Mouse (Mus musculus) heart, embryonic 15.5 days (tissue): ENCODE measurements around the gene Vat1. TPM values are rescaled to one million over a fixed set of nuclear protein-coding genes. Genes with fewer than 3 reads are reported as not detected.

ENCODE experiments used
- ATAC-seq: fragments of 200-750 bp; cut with Nextera tagmentation; replicated peaks from 2 replicates; pipeline ENCODE4 v1.8.0; 2017; ENCODE audit warnings: low read depth, moderate TSS enrichment; ENCODE audit not compliant: insufficient number of reproducible peaks, insufficient read depth, low FRiP score
- H3K27ac ChIP-seq: fragments of 300-500 bp; sonication (generic); 2 replicates; pipeline ENCODE4 v1.5.1; 2015; ENCODE audit warnings: mild to moderate bottlenecking, inconsistent platforms
- H3K27me3 ChIP-seq: fragments of 300-500 bp; sonication (generic); 2 replicates; pipeline ENCODE4 v1.6.1; 2015; ENCODE audit warnings: inconsistent platforms
- H3K36me3 ChIP-seq: fragments of 300-500 bp; sonication (generic); 2 replicates; pipeline ENCODE4 v1.6.1; 2015; ENCODE audit warnings: mild to moderate bottlenecking, inconsistent platforms
- H3K4me1 ChIP-seq: fragments of 300-500 bp; sonication (generic); replicated peaks from 2 replicates; pipeline ENCODE4 v1.6.1; 2015; ENCODE audit warnings: inconsistent platforms
- H3K4me2 ChIP-seq: fragments of 300-500 bp; sonication (generic); 2 replicates; pipeline ENCODE4 v1.6.1; 2015; ENCODE audit warnings: inconsistent platforms, mild to moderate bottlenecking, moderate library complexity
- H3K4me3 ChIP-seq: fragments of 300-500 bp; sonication (generic); 2 replicates; pipeline ENCODE4 v1.5.1; 2015; ENCODE audit warnings: mild to moderate bottlenecking, inconsistent platforms
- H3K9ac ChIP-seq: fragments of 300-500 bp; sonication (generic); 2 replicates; pipeline ENCODE4 v1.6.1; 2015; ENCODE audit warnings: mild to moderate bottlenecking, inconsistent platforms
- H3K9me3 ChIP-seq: fragments of 300-500 bp; sonication (generic); replicated peaks from 2 replicates; pipeline ENCODE4 v1.6.1; 2016; ENCODE audit warnings: inconsistent platforms
- WGBS: fragments of 180-500 bp; shearing (Covaris S2); methylation state at CpG from one replicate; pipeline ENCODE4 v1.1.7; 2015; ENCODE audit warnings: mixed read lengths; 5-methylcytosine and 5-hydroxymethylcytosine counted together
- polyA plus RNA-seq: library from polyadenylated mRNA; unstranded; fragments of >200 nt; fragmentation: Nextera tagmentation; extraction: Ambion mirVana; gene quantifications from 2 replicates; pipeline ENCODE4 v1.2.1, GENCODE M21; 2015

Vat1 gene
- polyA plus RNA-seq, 1 experiment from 2014 or later, result 30.2 TPM

DNA sequence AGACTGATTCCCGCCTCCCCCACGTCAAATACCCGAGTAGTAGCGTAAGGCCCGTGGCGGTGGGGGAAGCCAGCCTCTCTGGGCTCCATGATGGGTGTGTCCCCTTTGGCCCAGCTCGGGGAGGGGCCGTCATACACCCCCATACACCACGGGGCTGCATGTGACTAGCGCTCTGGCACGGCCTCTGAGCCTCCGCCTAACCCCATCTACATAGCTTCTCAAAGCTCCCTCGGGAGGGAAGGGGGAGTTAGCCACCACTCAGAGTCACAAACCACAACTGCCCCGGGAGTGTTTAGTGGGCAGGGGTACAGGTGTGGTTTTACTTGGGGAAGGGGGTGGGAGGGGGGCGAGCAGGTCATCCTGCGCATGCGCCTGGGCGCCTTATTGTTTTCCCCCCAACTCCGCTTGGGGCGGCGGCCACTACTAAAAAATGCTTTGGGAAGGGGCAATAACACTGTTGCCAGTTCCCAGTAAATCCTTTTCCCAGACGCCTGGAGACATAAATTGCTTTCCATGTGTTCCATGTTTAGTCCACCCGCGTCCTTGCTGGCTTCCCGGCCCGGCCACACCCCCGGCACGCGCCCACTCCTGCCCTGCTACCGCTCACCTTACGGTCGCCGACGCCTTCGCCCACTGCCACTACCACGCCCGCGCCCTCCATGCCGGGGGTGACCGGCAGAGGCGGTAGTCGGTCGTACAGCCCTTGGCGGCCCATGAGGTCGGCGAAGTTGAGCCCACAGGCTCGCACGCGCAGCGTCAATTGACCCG lies 745 bp downstream of the Vat1 start:
- peak overlapping the region; percentile 87 for H3K27ac ChIP-seq
- H3K4me2 ChIP-seq, result peak overlapping the region; percentile 93
- peaks cover 23% of the 10 kb centered on the region for H3K36me3 ChIP-seq
- ATAC-seq, result 0 out of 2 replicates have a peak, but pooled peaks have one; percentile 34
- H3K9ac ChIP-seq, result peak overlapping the region; percentile 78
- no peaks in the 10 kb centered on the region for H3K27me3 ChIP-seq
- H3K4me1 ChIP-seq, result peaks cover 53% of the 10 kb centered on the region
- no peaks in the 10 kb centered on the region for H3K9me3 ChIP-seq
- WGBS, result under 1% methylated on average over 50 of the region's 51 CpGs
- H3K4me3 ChIP-seq, result peak overlapping the region; percentile 91

DNA sequence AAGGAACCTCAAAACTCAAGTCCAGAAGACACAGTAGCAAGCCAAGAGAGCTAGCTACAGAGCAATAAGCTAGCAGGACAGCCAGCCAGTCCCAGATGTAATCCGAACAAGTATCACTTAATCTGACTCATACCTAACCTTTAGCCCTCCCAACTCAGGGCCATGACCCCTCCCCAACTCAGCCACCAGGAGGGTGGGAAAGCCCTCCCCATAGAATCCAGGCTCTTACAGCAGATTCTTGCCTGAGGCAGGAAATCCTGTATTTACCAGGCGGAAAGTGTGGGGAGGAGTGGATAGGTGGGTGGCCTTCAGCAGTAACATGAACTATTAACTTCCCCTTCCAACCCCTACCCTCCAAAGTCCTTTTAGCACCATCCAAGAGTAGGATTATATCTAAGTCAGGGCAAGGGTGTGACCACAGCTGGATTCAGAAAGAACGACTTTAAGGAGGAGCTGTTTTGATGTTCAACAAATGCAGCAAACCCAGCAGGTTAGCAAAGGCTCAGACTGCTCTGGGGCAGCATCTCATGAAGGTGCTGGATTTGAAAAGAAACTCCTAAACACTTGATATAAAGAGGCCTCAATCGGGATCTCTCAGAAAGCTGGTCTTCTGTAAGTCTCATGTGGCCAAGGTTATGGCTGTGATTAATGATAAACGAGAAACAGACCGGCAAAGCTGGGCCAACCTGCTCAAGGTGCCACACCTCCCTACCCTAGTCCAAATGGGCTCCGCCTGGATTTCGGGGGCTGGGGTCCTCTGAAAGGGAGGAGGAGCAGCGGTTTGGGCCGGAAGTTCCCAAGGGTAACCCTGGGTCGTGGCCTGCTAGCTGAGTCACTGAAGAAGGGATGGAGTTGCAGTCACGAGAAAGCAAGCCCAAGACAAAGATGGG lies 1.6 kb downstream of the Vat1 start, which contains the start of gene Rnd2:
Gene Rnd2 (plus strand): TSS at position 789 of the 890 bp plus-strand sequence.
- peak within 1 kb of the TSS; percentile 91 for H3K4me3 ChIP-seq
- H3K4me2 ChIP-seq, result peak within 1 kb of the TSS; percentile 93
- no peaks in the 10 kb centered on the region for H3K9me3 ChIP-seq
- no peak for ATAC-seq
- peak within 1 kb of the TSS; percentile 78 for H3K9ac ChIP-seq
- H3K4me1 ChIP-seq, result peaks cover 54% of the 10 kb centered on the region
- peaks cover 32% of the 10 kb centered on the region for H3K36me3 ChIP-seq
- H3K27ac ChIP-seq, result peak within 1 kb of the TSS; percentile 87
- WGBS, result 11% methylated on average over 12 of the region's 12 CpGs
- no peaks in the 10 kb centered on the region for H3K27me3 ChIP-seq

DNA sequence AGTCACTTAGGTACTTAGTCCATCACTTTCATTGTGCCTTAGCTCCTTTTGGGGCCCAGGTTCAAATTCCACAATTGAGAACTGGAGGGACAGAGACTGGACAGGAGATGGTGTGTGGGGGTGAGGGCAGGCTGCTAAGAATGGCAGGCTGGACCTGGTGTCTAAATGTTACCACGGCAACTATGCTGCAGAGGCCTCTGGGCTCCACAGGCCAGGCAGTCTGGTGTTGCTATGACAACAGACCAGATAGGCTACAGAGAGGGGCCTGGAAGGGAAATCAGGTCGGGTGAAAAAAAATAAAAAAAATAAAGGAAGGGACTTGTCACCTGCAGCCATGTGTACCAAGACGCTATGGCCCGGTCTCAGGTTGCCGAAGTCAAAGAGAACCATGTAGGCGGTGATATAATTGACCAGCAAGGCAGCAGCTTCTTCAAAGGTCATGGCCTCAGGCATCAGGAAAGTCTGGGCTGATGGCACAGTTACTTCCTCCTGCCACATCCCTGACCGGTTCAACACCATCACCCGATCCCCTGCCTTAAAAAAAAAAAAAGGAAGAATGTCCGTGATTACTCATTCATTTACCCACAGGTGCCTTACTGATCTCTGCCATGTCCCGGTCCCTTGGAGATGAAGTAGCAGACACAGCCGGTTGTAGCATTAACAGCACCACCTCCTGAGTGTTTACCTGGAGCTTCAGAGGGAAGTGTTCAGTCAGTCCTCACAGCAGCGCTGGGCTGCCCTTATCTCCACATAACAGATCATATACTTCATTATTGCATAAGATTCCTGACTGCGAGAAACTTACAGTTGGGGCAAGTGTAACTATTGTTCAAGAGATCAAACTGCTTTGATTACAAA lies 3.2 kb downstream of the Vat1 start:
- H3K4me3 ChIP-seq, result no peak overlapping the region
- no peaks in the 10 kb centered on the region for H3K27me3 ChIP-seq
- ATAC-seq, result no peak
- H3K27ac ChIP-seq, result no peak overlapping the region
- no peak overlapping the region for H3K9ac ChIP-seq
- no peak overlapping the region for H3K4me2 ChIP-seq
- peaks cover 45% of the 10 kb centered on the region for H3K4me1 ChIP-seq
- no peaks in the 10 kb centered on the region for H3K9me3 ChIP-seq
- 52% methylated on average over 13 of the region's 13 CpGs for WGBS
- peaks cover 47% of the 10 kb centered on the region for H3K36me3 ChIP-seq

DNA sequence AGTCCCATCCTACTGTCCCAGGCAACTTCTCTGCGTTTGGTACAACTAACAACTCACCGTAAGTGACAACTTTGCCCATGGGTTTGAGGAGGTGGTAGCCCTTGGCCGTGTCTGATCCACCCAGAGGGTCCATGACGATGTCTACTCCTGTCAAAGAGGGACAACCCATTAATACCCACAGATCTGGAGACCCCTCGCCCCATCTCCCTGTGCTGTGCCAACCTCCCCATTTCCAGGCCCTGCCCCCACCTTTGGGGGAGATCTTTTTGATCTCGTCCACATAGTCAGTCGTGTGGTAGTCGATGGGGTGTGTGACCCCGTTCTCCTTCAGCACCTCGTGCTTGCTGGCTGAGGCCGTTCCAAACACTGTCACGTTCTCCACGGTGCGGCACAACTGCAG lies 3.9 kb downstream of the Vat1 start:
- no peaks in the 10 kb centered on the region for H3K9me3 ChIP-seq
- H3K27me3 ChIP-seq, result no peaks in the 10 kb centered on the region
- peaks cover 54% of the 10 kb centered on the region for H3K36me3 ChIP-seq
- ATAC-seq, result no peak
- no peak overlapping the region for H3K4me3 ChIP-seq
- H3K9ac ChIP-seq, result no peak overlapping the region
- 84% methylated on average over 14 of the region's 14 CpGs for WGBS
- peaks cover 38% of the 10 kb centered on the region for H3K4me1 ChIP-seq
- H3K4me2 ChIP-seq, result no peak overlapping the region
- no peak overlapping the region for H3K27ac ChIP-seq

DNA sequence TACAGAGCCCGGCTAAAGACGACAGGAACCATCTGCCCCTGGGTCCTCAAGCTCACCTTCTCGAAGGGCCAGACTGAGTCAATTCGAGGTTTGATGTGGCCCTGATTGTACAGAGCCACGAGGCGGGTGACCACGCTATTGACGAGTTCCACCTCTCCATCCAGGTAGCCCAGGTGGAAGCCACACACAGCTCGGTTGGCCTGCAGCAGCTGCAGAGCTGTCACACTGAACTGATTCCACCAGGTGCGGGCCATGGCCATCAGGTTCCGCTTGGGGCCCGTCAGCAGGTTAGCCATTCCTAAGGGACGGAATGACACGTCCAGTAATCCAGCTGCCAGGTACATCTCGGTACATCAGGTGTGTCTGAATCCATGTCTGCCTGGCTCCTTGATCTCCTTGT lies 5.7 kb downstream of the Vat1 start:
- Histone ChIP-seq H3K36me3 (peaks cover 60% of the 10 kb centered on the region), H3K9ac (no peak overlapping the region), H3K27ac (no peak overlapping the region), H3K4me3 (no peak overlapping the region), H3K4me2 (no peak overlapping the region), H3K9me3 (no peaks in the 10 kb centered on the region), H3K4me1 (peaks cover 29% of the 10 kb centered on the region), H3K27me3 (no peaks in the 10 kb centered on the region)
- no peak for ATAC-seq
- WGBS, result 79% methylated on average over 15 of the region's 15 CpGs

DNA sequence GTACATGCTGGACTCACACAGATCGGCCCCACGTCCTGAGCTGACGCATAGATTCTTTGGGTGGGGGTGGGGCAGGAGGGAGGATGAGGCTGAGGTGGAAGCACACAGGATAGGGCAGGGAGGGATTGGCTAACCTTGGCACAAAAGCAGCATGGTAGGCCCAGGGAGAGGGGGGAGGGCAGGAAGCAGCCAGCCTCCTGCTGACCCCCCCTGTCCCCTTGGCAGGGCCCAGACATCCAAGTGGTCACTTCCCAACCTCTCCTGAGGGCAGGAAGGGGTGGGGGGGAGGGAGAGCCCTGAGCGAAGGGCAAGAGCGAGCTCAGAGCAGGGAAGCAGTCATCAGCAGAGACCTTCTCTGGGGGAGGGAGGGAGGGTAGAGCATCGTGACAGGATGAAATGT lies 6.3 kb downstream of the Vat1 start:
- H3K4me3 ChIP-seq, result no peak overlapping the region
- no peak overlapping the region for H3K27ac ChIP-seq
- H3K27me3 ChIP-seq, result no peaks in the 10 kb centered on the region
- no peak overlapping the region for H3K9ac ChIP-seq
- H3K4me1 ChIP-seq, result peaks cover 26% of the 10 kb centered on the region
- no peaks in the 10 kb centered on the region for H3K9me3 ChIP-seq
- WGBS, result 43% methylated on average over 5 of the region's 6 CpGs
- no peak overlapping the region for H3K4me2 ChIP-seq
- peaks cover 60% of the 10 kb centered on the region for H3K36me3 ChIP-seq
- ATAC-seq, result no peak

DNA sequence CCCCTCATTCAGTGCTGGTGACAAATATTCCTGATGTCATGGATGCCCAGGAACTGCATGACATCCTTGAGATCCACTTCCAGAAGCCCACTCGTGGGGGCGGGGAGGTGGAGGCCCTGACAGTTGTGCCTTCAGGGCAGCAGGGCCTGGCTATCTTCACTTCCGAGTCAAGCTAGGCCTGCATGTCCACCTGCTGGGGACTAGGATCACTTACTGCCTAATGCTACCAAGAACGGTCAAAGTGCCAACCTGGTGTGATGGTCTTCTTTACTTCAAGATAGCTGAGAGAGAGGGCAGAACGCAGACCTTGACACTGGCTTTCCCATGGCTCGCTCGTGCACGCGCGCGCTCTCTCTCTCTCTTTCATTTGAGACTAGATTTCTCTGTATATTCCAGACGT lies 7.8 kb downstream of the Vat1 start:
- whole genome bisulfite sequencing, result 84% methylated on average over 12 of the region's 12 CpGs
- Histone ChIP-seq H3K36me3 (peaks cover 60% of the 10 kb centered on the region), H3K27me3 (no peaks in the 10 kb centered on the region), H3K9ac (no peak overlapping the region), H3K4me1 (peaks cover 12% of the 10 kb centered on the region), H3K4me3 (no peak overlapping the region), H3K9me3 (no peaks in the 10 kb centered on the region), H3K27ac (no peak overlapping the region), H3K4me2 (no peak overlapping the region)
- ATAC-seq, result no peak

DNA sequence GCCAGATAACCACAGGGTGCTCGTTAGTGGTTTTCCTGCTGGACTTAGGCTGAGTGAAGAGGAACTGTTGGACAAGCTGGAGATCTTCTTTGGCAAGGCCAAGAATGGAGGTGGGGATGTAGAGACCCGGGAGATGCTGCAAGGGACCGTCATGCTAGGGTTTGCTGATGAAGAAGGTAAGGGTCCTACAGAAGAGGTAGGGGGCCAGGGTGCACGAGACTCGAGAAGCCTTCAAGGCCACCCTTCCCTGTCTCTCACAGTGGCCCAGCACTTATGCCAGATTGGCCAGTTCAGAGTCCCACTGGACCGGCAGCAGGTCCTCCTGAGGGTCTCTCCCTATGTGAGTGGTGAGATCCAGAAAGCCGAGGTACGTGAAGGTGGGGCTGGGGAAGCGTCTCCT lies 8.4 kb downstream of the Vat1 start:
- Histone ChIP-seq H3K4me3 (no peak overlapping the region), H3K4me2 (no peak overlapping the region), H3K27me3 (no peaks in the 10 kb centered on the region), H3K36me3 (peaks cover 59% of the 10 kb centered on the region), H3K9me3 (no peaks in the 10 kb centered on the region), H3K9ac (no peak overlapping the region), H3K4me1 (peaks cover 6% of the 10 kb centered on the region), H3K27ac (no peak overlapping the region)
- 86% methylated on average over 9 of the region's 9 CpGs for WGBS
- no peak for ATAC-seq

DNA sequence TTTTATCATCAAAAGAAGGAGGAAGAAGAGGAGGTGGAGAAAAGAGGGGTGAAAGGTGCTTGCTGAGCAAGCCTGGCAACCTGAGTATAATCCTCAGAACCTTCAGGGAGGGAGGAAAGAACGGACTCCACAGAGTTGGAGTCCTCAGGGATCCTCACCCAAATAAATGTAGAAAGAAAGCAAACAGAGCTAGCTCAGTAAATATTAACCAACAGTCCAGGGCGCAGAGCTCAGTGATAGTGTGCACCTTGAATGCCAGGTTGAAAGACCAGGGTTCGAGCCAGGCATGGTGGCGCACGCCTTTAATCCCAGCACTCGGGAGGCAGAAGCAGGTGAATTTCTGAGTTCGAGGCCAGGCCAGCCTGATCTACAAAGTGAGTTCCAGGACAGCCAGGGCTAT lies 10.4 kb downstream of the Vat1 start:
- ATAC-seq, result no peak
- Histone ChIP-seq H3K27ac (no peak overlapping the region), H3K36me3 (peaks cover 40% of the 10 kb centered on the region), H3K4me1 (peaks cover 3% of the 10 kb centered on the region; the same call in 1 of the 2 replicates), H3K4me2 (no peak overlapping the region), H3K27me3 (no peaks in the 10 kb centered on the region), H3K9ac (no peak overlapping the region), H3K9me3 (no peaks in the 10 kb centered on the region), H3K4me3 (no peak overlapping the region)
- WGBS, result 88% methylated on average over 7 of the region's 7 CpGs

DNA sequence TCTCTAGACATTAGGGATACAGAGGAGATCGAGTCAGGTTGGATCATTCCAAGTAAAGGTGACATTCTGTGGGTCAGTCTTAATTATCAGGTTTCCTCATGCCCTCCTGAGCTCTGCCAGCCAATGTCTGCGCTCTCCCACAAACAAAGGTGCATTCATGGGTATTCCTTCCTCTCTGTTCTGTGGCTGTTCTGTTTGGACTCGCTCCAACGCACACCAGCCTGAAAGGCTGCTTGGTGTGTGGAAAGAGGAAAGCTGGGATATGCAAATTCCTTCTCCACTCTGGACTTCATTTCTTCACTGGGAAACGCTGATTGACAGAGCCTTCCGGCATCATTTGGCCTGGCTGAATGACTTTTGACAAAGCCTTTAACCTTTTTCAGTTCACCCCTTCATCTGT lies 11.3 kb downstream of the Vat1 start:
- Histone ChIP-seq H3K4me1 (peaks cover 4% of the 10 kb centered on the region; the same call in 1 of the 2 replicates), H3K27me3 (no peaks in the 10 kb centered on the region), H3K36me3 (peaks cover 31% of the 10 kb centered on the region), H3K4me2 (no peak overlapping the region), H3K27ac (no peak overlapping the region), H3K9ac (no peak overlapping the region), H3K9me3 (no peaks in the 10 kb centered on the region), H3K4me3 (no peak overlapping the region)
- 74% methylated on average over 6 of the region's 6 CpGs for WGBS
- no peak for ATAC-seq
